Mouse (Mus musculus): ENCODE measurements around the gene Ermap. TPM values are rescaled to one million over a fixed set of nuclear protein-coding genes. Genes with fewer than 3 reads are reported as not detected.

The Ermap gene
- polyA plus RNA-seq, 1 experiment: not detected

GRCm38 (mm10) chr4:119148741-119149140 is 41.1 kb downstream of the Ermap start:
- TF ChIP-seq CTCF (IDR thresholded peaks at IDR 0.05; ENCODE audit: insufficient read depth, low read depth, low read length) (no peak), POLR2A (IDR thresholded peaks at IDR 0.05; ENCODE audit: insufficient read depth, low read depth, low read length) (no peak)
- Histone ChIP-seq H3K4me1 (ENCODE audit: control insufficient read depth, insufficient read depth, low read length) (no peaks in the 10 kb centered on the region), H3K27ac (ENCODE audit: insufficient read depth, low read depth, low read length) (no peak overlapping the region), H3K4me3 (ENCODE audit: insufficient read depth, low read depth, low read length) (no peak overlapping the region)
- 94% methylated on average over 11 of the region's 11 CpGs for WGBS

DNA sequence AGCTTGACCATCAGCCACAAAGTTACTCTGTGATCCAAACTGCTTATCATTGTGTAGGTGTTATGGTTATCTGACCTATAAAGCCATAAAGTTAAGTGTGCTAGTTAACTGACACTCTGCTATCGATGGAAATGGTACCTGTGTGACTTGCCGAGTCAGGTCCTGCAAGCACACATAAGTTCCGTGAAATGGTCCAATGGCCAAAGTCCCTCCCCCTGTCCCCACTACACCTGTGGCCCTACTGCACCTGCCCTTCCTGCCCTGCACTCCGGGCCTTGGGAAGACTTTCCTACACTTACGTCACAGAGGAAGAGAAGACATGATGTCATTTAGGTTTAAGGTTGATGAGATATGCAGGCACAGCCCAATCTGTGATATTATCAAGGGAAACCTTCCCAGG is 42.5 kb downstream of the Ermap start:
- TF ChIP-seq POLR2A (IDR thresholded peaks at IDR 0.05; ENCODE audit: insufficient read depth, low read depth, low read length): no peak
- Histone ChIP-seq H3K4me3 (ENCODE audit: insufficient read depth, low read depth, low read length) (no peak overlapping the region), H3K4me1 (ENCODE audit: control insufficient read depth, insufficient read depth, low read length) (peaks cover 2% of the 10 kb centered on the region; the same call in 1 of the 2 replicates), H3K27ac (ENCODE audit: insufficient read depth, low read depth, low read length) (no peak overlapping the region)
- WGBS: 95% methylated on average over 5 of the region's 5 CpGs

- Histone ChIP-seq H3K4me1 (ENCODE audit: control insufficient read depth, insufficient read depth, low read length) (peaks cover 5% of the 10 kb centered on the region; the same call in 1 of the 2 replicates), H3K27ac (ENCODE audit: insufficient read depth, low read depth, low read length) (no peak overlapping the region), H3K4me3 (ENCODE audit: insufficient read depth, low read depth, low read length) (no peak overlapping the region)
- WGBS: 69% methylated on average over 7 of the region's 7 CpGs
- TF ChIP-seq CTCF (IDR thresholded peaks at IDR 0.05; ENCODE audit: insufficient read depth, low read depth, low read length) (no peak), POLR2A (IDR thresholded peaks at IDR 0.05; ENCODE audit: insufficient read depth, low read depth, low read length) (no peak)
These were observed 43.0 kb downstream of the Ermap start for GRCm38 (mm10) chr4:119146816-119147215.

DNA sequence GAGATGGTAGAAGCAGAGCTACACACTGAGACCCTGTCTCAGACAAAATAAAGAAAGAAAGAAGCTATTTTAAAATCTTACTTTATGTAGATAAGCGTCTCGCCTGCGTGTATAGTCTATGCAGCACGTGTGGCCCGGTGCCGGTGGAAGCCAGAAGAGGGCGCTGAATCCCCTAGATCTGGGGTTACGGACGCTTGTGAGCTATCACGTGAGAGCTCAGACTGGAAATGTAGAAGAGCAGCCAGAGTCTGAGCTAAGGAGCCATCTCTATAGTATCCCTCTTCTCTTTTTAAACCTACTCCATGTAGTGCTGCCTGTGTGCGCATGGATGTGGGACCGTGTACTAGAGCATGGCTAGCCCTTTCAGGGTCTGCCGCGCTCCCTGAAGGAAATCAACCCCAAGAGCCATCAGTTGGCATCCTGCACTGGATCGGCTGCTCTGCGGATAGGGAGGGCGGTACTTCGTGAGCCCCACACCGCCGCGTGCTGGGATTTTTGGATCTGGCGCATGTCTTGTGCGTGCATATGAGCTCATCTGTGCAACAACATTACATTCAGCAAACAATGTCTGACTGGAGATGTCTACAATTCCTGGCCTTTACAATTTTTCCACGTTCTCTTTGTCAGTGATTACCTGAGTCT is 47.5 kb downstream of the Ermap start:
- Histone ChIP-seq H3K27ac (ENCODE audit: insufficient read depth, low read depth, low read length) (no peak overlapping the region), H3K4me1 (ENCODE audit: control insufficient read depth, insufficient read depth, low read length) (peaks cover 8% of the 10 kb centered on the region; the same call in 1 of the 2 replicates), H3K4me3 (ENCODE audit: insufficient read depth, low read depth, low read length) (peak overlapping the region; percentile 23)
- TF ChIP-seq POLR2A (IDR thresholded peaks at IDR 0.05; ENCODE audit: insufficient read depth, low read depth, low read length) (no peak), CTCF (IDR thresholded peaks at IDR 0.05; ENCODE audit: insufficient read depth, low read depth, low read length) (no peak)
- WGBS: 25% methylated on average over 24 of the region's 24 CpGs

- Histone ChIP-seq H3K4me3 (ENCODE audit: insufficient read depth, low read depth, low read length) (no peak overlapping the region), H3K27ac (ENCODE audit: insufficient read depth, low read depth, low read length) (no peak overlapping the region), H3K4me1 (ENCODE audit: control insufficient read depth, insufficient read depth, low read length) (peaks cover 8% of the 10 kb centered on the region; the same call in 1 of the 2 replicates)
- TF ChIP-seq CTCF (IDR thresholded peaks at IDR 0.05; ENCODE audit: insufficient read depth, low read depth, low read length) (no peak), POLR2A (IDR thresholded peaks at IDR 0.05; ENCODE audit: insufficient read depth, low read depth, low read length) (no peak)
- WGBS: 52% methylated on average over 10 of the region's 10 CpGs
These were observed 48.6 kb downstream of the Ermap start for GRCm38 (mm10) chr4:119141191-119141590.

GRCm38 (mm10) chr4:119140126-119140525 is 49.7 kb downstream of the Ermap start:
- Histone ChIP-seq H3K27ac (ENCODE audit: insufficient read depth, low read depth, low read length) (no peak overlapping the region), H3K4me3 (ENCODE audit: insufficient read depth, low read depth, low read length) (no peak overlapping the region), H3K4me1 (ENCODE audit: control insufficient read depth, insufficient read depth, low read length) (peaks cover 8% of the 10 kb centered on the region; the same call in 1 of the 2 replicates)
- TF ChIP-seq CTCF (IDR thresholded peaks at IDR 0.05; ENCODE audit: insufficient read depth, low read depth, low read length): no peak
- TF ChIP-seq POLR2A (IDR thresholded peaks at IDR 0.05; ENCODE audit: insufficient read depth, low read depth, low read length): no peak
- WGBS: 66% methylated on average over 3 of the region's 3 CpGs

GRCm38 (mm10) chr4:119138776-119139175 is 51.0 kb downstream of the Ermap start:
- no peak overlapping the region for H3K27ac ChIP-seq (ENCODE audit: insufficient read depth, low read depth, low read length)
- 56% methylated on average over 8 of the region's 8 CpGs for WGBS
- no peak for TF ChIP-seq POLR2A (IDR thresholded peaks at IDR 0.05; ENCODE audit: insufficient read depth, low read depth, low read length)
- no peak for TF ChIP-seq CTCF (IDR thresholded peaks at IDR 0.05; ENCODE audit: insufficient read depth, low read depth, low read length)
- H3K4me3 ChIP-seq (ENCODE audit: insufficient read depth, low read depth, low read length): no peak overlapping the region
- peaks cover 8% of the 10 kb centered on the region; the same call in 1 of the 2 replicates for H3K4me1 ChIP-seq (ENCODE audit: control insufficient read depth, insufficient read depth, low read length)

GRCm38 (mm10) chr4:119138171-119138570 is 51.6 kb downstream of the Ermap start:
- no peak overlapping the region for H3K27ac ChIP-seq (ENCODE audit: insufficient read depth, low read depth, low read length)
- peaks cover 8% of the 10 kb centered on the region; the same call in 1 of the 2 replicates for H3K4me1 ChIP-seq (ENCODE audit: control insufficient read depth, insufficient read depth, low read length)
- H3K4me3 ChIP-seq (ENCODE audit: insufficient read depth, low read depth, low read length): peak overlapping the region; percentile 0; the same call in 1 of the 2 replicates
- 22% methylated on average over 18 of the region's 18 CpGs for WGBS
- TF ChIP-seq CTCF (IDR thresholded peaks at IDR 0.05; ENCODE audit: insufficient read depth, low read depth, low read length): no peak
- no peak for TF ChIP-seq POLR2A (IDR thresholded peaks at IDR 0.05; ENCODE audit: insufficient read depth, low read depth, low read length)

DNA sequence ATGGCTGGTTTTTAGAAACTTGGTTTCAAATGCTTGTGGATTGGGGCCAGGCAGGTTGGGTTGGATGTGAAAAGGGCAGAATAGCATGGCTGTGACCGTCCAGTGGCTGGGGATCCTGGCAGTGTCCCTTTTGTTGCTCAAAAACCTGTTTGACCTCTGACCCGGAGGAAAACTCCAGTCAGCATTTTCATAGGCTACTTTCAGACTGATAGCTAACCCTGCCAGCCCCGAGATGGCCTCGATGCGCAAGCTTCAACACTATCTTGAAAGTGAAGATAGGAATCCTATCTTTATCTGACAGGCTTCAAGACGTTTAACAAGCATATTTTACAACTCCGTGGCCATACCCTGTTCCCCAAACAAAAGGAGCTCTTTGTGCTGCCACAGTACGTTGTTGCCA is 52.5 kb downstream of the Ermap start:
- H3K27ac ChIP-seq (ENCODE audit: insufficient read depth, low read depth, low read length): no peak overlapping the region
- 86% methylated on average over 8 of the region's 8 CpGs for WGBS
- H3K4me1 ChIP-seq (ENCODE audit: control insufficient read depth, insufficient read depth, low read length): peaks cover 5% of the 10 kb centered on the region; the same call in 1 of the 2 replicates
- TF ChIP-seq POLR2A (IDR thresholded peaks at IDR 0.05; ENCODE audit: insufficient read depth, low read depth, low read length): no peak
- TF ChIP-seq CTCF (IDR thresholded peaks at IDR 0.05; ENCODE audit: insufficient read depth, low read depth, low read length): no peak
- no peak overlapping the region for H3K4me3 ChIP-seq (ENCODE audit: insufficient read depth, low read depth, low read length)

Data from olfactory bulb, adult 2 months (tissue).